Mouse (Mus musculus) small intestine, adult 2 months (tissue): ENCODE results near the gene Adig. TPM values are rescaled to one million over a fixed set of nuclear protein-coding genes. Genes with fewer than 3 reads are reported as not detected.

Experiments used
- H3K27ac ChIP-seq: fragments of 200-500 bp; 2 replicates; pipeline ENCODE4 v1.5.1; 2012; ENCODE audit warnings: low read depth, low read length, control low read depth, inconsistent platforms; ENCODE audit not compliant: insufficient read depth
- H3K27me3 ChIP-seq: fragments of 200-500 bp; 2 replicates; pipeline ENCODE4 v1.6.1; 2012; ENCODE audit warnings: mild to moderate bottlenecking, moderate library complexity, low read length, inconsistent platforms; ENCODE audit not compliant: control insufficient read depth, insufficient read depth
- H3K36me3 ChIP-seq: fragments of 200-500 bp; 2 replicates; pipeline ENCODE4 v1.6.1; 2012; ENCODE audit warnings: mild to moderate bottlenecking, low read length, control low read depth, inconsistent platforms; ENCODE audit not compliant: control insufficient read depth, insufficient read depth
- H3K4me1 ChIP-seq: fragments of 200-500 bp; 2 replicates; pipeline ENCODE4 v1.6.1; 2012; ENCODE audit warnings: low read length, inconsistent platforms, mixed read lengths; ENCODE audit not compliant: control insufficient read depth, insufficient read depth, insufficient read length
- H3K4me3 ChIP-seq: fragments of 200-500 bp; 2 replicates; pipeline ENCODE4 v1.5.1; 2012; ENCODE audit warnings: low read depth, mild to moderate bottlenecking, control low read depth, inconsistent platforms, low read length, moderate library complexity
- CTCF ChIP-seq: fragments of 200-500 bp; IDR thresholded peaks from 2 replicates; pipeline ENCODE4 v1.5.1; 2012; ENCODE audit warnings: low read depth, mild to moderate bottlenecking, control low read depth, inconsistent platforms, low read length, moderate library complexity, mixed read lengths; ENCODE audit not compliant: insufficient replicate concordance, insufficient read length; ENCODE audit errors: extremely low read depth
- POLR2A ChIP-seq: fragments of 200-500 bp; IDR thresholded peaks from 2 replicates; pipeline ENCODE4 v1.6.1; 2012; ENCODE audit warnings: low read depth, mild to moderate bottlenecking, control low read depth, inconsistent platforms, low read length, moderate library complexity
- WGBS: fragments of 180-500 bp; shearing (Covaris S2); methylation state at CpG from one replicate; pipeline ENCODE4 v1.1.7; 2018; 5-methylcytosine and 5-hydroxymethylcytosine counted together
- polyA plus RNA-seq: library from polyadenylated mRNA; depleted of rRNA; stranded (reverse); fragments of >200 nt; gene quantifications from 2 replicates; pipeline ENCODE4 v1.2.3, GENCODE M21; 2012

The Adig gene
- polyA plus RNA-seq, 1 experiment = 0.33 TPM

DNA sequence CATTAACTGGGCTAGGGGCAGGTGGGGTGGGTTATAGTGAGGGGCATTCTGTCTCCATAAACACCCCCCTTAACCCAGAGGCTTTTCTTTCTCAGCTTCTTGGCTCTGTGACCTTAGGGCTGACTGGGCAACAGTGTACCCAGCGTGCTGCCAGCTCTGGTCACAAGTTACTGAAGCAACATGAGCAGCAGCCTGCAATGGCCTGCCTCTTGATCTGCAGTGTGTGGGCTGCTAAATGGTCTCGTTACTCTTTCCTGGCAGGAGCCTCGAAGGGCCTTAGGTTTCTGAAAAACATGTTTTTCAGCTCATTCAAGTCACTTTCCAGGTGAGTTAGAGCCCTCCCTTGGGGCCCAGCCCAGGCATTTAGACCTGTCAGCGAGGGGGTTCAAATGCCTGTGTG lies 1.3 kb downstream of the Adig start:
- 74% methylated on average over 4 of the region's 4 CpGs for WGBS
- H3K4me1 ChIP-seq = no peaks in the 10 kb centered on the region

DNA sequence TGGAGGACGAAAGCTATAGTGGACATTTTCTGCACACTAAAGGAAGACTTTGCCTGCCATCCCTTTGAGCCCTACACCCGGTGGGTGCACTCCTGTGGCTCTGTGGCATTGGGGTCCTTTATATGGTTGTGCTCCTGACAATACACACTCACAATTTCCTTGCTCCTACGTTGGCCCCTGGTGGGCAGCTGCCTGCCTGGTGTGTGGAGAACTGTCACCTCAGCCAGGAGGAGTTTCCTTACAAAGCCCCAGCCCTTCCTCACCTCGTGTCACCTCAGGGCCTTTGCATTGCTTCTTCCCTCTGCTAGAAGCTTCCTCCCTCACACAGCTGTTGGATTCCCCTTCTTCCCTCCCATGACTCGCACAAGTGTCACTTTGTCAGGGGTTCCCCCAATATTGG lies 4.1 kb downstream of the Adig start:
- WGBS = 75% methylated on average over 5 of the region's 5 CpGs
- H3K4me1 ChIP-seq = no peaks in the 10 kb centered on the region

More for the DNA sequence above, 1.3 kb downstream of the Adig start:
- H3K27me3 ChIP-seq = no peaks in the 10 kb centered on the region
- no peak overlapping the region for H3K4me3 ChIP-seq
- H3K27ac ChIP-seq = no peak overlapping the region
- H3K36me3 ChIP-seq = peaks cover 3% of the 10 kb centered on the region; the same call in 1 of the 2 replicates
- no peak for TF ChIP-seq POLR2A
- TF ChIP-seq CTCF = no peak

DNA sequence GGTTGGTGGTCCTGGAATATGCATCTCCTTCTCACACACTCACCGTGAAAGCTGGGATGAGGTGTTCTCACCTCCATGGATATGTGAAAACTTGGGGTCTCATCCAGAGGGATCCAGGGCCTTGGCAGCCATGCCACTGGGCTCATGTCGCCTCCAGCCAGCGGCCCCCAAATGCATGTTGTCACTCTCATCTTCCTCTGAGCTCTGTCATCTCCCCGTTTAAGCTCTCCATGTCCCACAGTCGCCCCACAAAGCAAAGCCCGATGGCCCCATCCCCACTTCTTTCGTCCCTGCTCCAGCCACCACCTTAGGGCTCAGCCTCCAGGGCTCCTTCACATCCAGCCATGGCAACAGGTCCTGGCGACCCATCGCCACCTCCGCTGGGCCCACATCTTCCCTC lies 4.6 kb downstream of the Adig start:
- Histone ChIP-seq H3K4me3 (no peak overlapping the region), H3K36me3 (no peaks in the 10 kb centered on the region), H3K27ac (no peak overlapping the region), H3K27me3 (no peaks in the 10 kb centered on the region), H3K4me1 (no peaks in the 10 kb centered on the region)
- TF ChIP-seq CTCF (no peak), POLR2A (no peak)
- 89% methylated on average over 10 of the region's 10 CpGs for WGBS

More for the DNA sequence above, 4.1 kb downstream of the Adig start:
- Histone ChIP-seq H3K27ac (no peak overlapping the region), H3K27me3 (no peaks in the 10 kb centered on the region), H3K36me3 (no peaks in the 10 kb centered on the region), H3K4me3 (no peak overlapping the region)
- TF ChIP-seq POLR2A (no peak), CTCF (no peak)

DNA sequence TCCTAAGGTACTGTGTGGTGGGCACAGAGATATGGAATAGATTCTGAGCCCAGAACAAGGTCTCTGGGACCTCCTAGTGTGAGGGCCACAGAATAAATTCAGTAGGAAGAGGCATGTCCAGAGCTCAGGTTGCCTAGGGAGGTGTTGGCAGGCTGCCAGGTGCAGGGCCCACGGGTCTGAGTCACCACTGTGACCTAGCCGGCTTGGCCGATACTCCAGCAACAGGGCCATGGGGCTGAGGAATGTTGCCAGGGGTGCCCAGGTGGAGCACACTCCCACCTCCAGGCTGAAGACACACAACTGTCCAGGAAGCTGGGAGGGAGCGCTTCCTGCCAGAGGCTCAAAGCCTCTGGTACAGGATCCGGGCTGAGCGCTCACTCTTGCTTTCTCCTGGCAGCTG lies 8.3 kb downstream of the Adig start:
- Histone ChIP-seq H3K27ac (no peak overlapping the region), H3K36me3 (no peaks in the 10 kb centered on the region), H3K27me3 (no peaks in the 10 kb centered on the region), H3K4me3 (no peak overlapping the region), H3K4me1 (no peaks in the 10 kb centered on the region)
- WGBS = 46% methylated on average over 6 of the region's 6 CpGs
- TF ChIP-seq CTCF (no peak), POLR2A (no peak)

DNA sequence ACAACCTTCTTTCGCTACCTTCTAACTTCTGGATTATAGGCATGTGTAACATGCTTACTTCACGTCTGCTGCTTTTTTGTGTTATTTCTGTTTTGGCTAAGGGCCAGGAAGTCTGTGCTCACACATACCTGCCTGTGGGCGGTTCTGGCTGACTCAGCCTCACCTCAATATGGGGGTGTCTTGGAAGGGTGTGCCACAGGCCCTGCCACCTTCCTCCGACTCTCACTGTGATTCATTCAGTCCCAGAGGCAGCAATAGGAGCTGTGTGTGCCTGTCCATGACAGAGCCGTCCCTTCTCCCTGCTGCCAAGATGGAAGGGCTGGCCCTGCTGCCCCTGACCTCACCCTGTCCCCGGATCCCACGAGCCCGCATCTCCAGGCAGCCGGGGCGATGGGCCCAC lies 10.1 kb downstream of the Adig start, which contains the start of gene Arhgap40:
TSS of gene Arhgap40 (plus strand) at position 269 of the 400 bp plus-strand sequence.
- no peaks in the 10 kb centered on the region for H3K27me3 ChIP-seq
- no peaks in the 10 kb centered on the region for H3K36me3 ChIP-seq
- H3K4me1 ChIP-seq = no peaks in the 10 kb centered on the region
- WGBS = 57% methylated on average over 10 of the region's 10 CpGs
- no peak within 1 kb of the TSS for H3K4me3 ChIP-seq
- H3K27ac ChIP-seq = no peak within 1 kb of the TSS
- TF ChIP-seq CTCF = no peak
- no peak for TF ChIP-seq POLR2A

DNA sequence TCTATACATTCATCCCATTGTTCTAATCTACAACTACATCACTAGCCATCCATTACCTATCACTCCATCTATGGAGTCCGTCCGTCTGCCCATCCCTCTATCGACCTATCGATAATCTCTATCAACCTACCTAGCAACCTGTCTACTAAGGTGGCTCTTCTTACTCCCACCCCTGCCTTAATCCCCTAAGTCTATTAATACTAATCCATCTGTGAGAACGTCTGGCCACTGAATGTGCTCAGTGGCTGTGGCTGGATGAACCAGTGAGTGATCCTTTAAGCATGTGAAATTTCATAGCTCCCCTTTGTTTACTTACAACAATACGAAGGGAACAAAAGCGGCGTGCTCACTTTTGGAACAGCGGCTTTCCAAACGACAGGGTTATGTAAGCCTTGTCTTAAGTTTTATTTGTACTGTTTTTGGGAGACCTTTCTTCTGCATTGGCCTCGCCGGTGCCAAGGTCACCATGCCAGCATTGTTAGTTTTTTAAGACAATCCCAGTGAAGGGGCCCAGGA lies 11.5 kb downstream of the Adig start:
- H3K36me3 ChIP-seq = no peaks in the 10 kb centered on the region
- H3K27ac ChIP-seq = no peak overlapping the region
- TF ChIP-seq POLR2A = no peak
- no peak for TF ChIP-seq CTCF
- H3K4me3 ChIP-seq = no peak overlapping the region
- no peaks in the 10 kb centered on the region for H3K27me3 ChIP-seq
- H3K4me1 ChIP-seq = no peaks in the 10 kb centered on the region
- 73% methylated on average over 12 of the region's 12 CpGs for WGBS

DNA sequence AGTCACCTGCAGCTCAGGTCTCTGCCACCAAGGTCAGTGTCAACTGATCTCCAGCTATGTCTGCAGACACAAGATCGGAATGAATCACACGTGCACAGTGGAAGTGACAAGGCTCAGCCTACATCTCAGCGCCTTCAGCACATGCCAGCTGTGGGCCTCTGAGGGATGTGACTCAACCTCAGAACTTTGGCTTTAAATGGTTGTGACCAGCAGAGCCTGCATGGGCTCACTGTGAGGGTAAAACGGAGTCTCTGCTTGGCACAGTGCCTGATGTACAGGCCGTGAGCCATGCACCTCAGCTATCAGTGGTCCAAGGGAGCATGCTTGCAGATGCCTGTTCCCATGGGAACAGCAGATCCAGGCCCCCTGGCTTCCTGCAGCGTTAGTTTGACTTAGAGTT lies 16.2 kb downstream of the Adig start:
- no peaks in the 10 kb centered on the region for H3K27me3 ChIP-seq
- H3K4me3 ChIP-seq = no peak overlapping the region
- WGBS = 56% methylated on average over 6 of the region's 6 CpGs
- H3K36me3 ChIP-seq = no peaks in the 10 kb centered on the region
- no peaks in the 10 kb centered on the region for H3K4me1 ChIP-seq
- no peak overlapping the region for H3K27ac ChIP-seq
- no peak for TF ChIP-seq CTCF
- TF ChIP-seq POLR2A = no peak
